8 mouse cellular contexts compared by ENCODE assay signal in the genomic region with DNA sequence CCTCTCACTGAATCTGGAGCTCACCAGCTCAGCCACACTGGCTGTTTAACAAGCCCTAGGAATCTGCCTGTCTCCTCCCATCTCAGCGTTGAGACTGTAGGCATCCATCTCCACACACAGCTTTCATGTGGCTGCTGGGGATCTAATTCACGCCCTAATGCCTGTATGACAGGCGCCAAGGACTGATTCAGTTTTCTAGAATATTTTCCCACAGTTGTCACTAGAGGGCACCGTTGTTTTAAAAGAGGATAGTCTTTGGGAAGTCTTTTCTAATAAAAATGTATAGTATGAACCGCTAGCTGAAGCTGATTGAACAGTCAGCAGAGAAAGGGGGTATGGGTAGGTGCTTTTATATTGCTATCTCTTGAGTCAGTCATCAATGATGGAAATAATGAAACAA. TPM values are rescaled to one million over a fixed set of nuclear protein-coding genes. Genes with fewer than 3 reads are reported as not detected.
DNase-seq lines count a peak whose midpoint lies in the region; ATAC-seq and TF ChIP-seq lines count a peak whose summit lies in the region.

No protein-coding gene starts in this region.

- no peak overlapping the region for H3K27ac ChIP-seq in intestine, embryonic 16.5 days (ENCODE audit: low read length)
- H3K27ac ChIP-seq in intestine, embryonic 15.5 days, result no peak overlapping the region
- no peak overlapping the region for H3K27ac ChIP-seq in lung, embryonic 16.5 days (ENCODE audit: low read length)

- H3K27me3 ChIP-seq in intestine, embryonic 16.5 days (replicated peaks; ENCODE audit: control insufficient read depth, insufficient read depth, low read length), result no peaks in the 10 kb centered on the region
- H3K27me3 ChIP-seq in intestine, embryonic 15.5 days (replicated peaks), result no peaks in the 10 kb centered on the region
- H3K27me3 ChIP-seq in lung, embryonic 16.5 days (ENCODE audit: control insufficient read depth, insufficient read depth, low read depth, low read length), result no peaks in the 10 kb centered on the region
- no peaks in the 10 kb centered on the region for H3K27me3 ChIP-seq in splenic B cell, adult 2 months (ENCODE audit: control insufficient read depth, insufficient read depth, low read length, poor library complexity, severe bottlenecking)

- H3K4me1 ChIP-seq in intestine, embryonic 16.5 days (ENCODE audit: control insufficient read depth, insufficient read depth, low read length), result no peaks in the 10 kb centered on the region; the same call in 1 of the 2 replicates
- H3K4me1 ChIP-seq in intestine, embryonic 15.5 days (replicated peaks), result 0 out of 2 replicates have a peak, but pooled peaks cover 3% of the 10 kb centered on the region
- no peaks in the 10 kb centered on the region; the same call in 1 of the 2 replicates for H3K4me1 ChIP-seq in lung, embryonic 16.5 days (replicated peaks; ENCODE audit: control insufficient read depth, insufficient read depth, low read length)

- peak; percentile 83 for DNase-seq in brain, embryonic 14.5 days (ENCODE audit: low read depth)
- peak; percentile 49 to 62 for DNase-seq in heart, postnatal 10 days
- peak; percentile 64 for DNase-seq in splenic B cell, adult 2 months (ENCODE audit: low read depth, low spot score)
- DNase-seq in gastrocnemius, postnatal 10 days, result no peak

- H3K9me3 ChIP-seq in intestine, embryonic 16.5 days (ENCODE audit: control insufficient read depth, low read length), result no peaks in the 10 kb centered on the region
- H3K9me3 ChIP-seq in intestine, embryonic 15.5 days, result no peaks in the 10 kb centered on the region
- no peaks in the 10 kb centered on the region for H3K9me3 ChIP-seq in lung, embryonic 16.5 days (ENCODE audit: control insufficient read depth, low read length)

- ATAC-seq in intestine, embryonic 16.5 days, result 0 out of 2 replicates have a peak, but pooled peaks have one; percentile 15
- no peak for ATAC-seq in intestine, embryonic 15.5 days
- peak; percentile 39 for ATAC-seq in CD4-positive, CD25-positive, alpha-beta regulatory T cell, adult 4 months
- ATAC-seq in lung, embryonic 16.5 days (ENCODE audit: low read depth), result peak; percentile 34; the same call in 1 of the 2 replicates

- 18% methylated on average over 5 of the region's 5 CpGs for WGBS in intestine, embryonic 16.5 days
- WGBS in intestine, embryonic 15.5 days, result 23% methylated on average over 5 of the region's 5 CpGs
- 18% methylated on average over 5 of the region's 5 CpGs for WGBS in lung, embryonic 16.5 days

- H3K36me3 ChIP-seq in intestine, embryonic 16.5 days (ENCODE audit: control insufficient read depth, insufficient read depth, low read length), result no peaks in the 10 kb centered on the region
- H3K36me3 ChIP-seq in intestine, embryonic 15.5 days, result no peaks in the 10 kb centered on the region
- H3K36me3 ChIP-seq in lung, embryonic 16.5 days (ENCODE audit: control insufficient read depth, insufficient read depth, low read length), result no peaks in the 10 kb centered on the region
- 0 out of 2 replicates have a peak, but pooled peaks cover 1% of the 10 kb centered on the region for H3K36me3 ChIP-seq in splenic B cell, adult 2 months (ENCODE audit: control insufficient read depth, insufficient read depth, low read length, poor library complexity, severe bottlenecking)

- TF ChIP-seq POLR2A in brain, embryonic 14.5 days (IDR thresholded peaks at IDR 0.05; ENCODE audit: borderline replicate concordance, extremely low read depth, insufficient read depth, insufficient read length, poor library complexity, severe bottlenecking), result no peak

- intact Hi-C loops in heart, postnatal 10 days (cut with DNase I), result loop anchor here (10.0 kb wide), 1 partner anchor 668 kb away; no protein-coding TSS in a partner anchor

- no peak overlapping the region for H3K4me2 ChIP-seq in intestine, embryonic 16.5 days (ENCODE audit: low read depth, low read length)
- no peak overlapping the region for H3K4me2 ChIP-seq in intestine, embryonic 15.5 days (replicated peaks)
- H3K4me2 ChIP-seq in lung, embryonic 16.5 days (ENCODE audit: low read depth, low read length), result no peak overlapping the region

- H3K9ac ChIP-seq in intestine, embryonic 16.5 days (ENCODE audit: low read depth, low read length), result no peak overlapping the region
- H3K9ac ChIP-seq in intestine, embryonic 15.5 days, result no peak overlapping the region
- H3K9ac ChIP-seq in lung, embryonic 16.5 days (ENCODE audit: low read length), result no peak overlapping the region

- peak; percentile 37; the same call in 1 of the 2 replicates for TF ChIP-seq CTCF in brain, embryonic 14.5 days (IDR thresholded peaks at IDR 0.05; ENCODE audit: borderline replicate concordance, extremely low read depth, insufficient read depth, insufficient read length)

- H3K4me3 ChIP-seq in intestine, embryonic 16.5 days (ENCODE audit: low read length), result no peak overlapping the region
- H3K4me3 ChIP-seq in intestine, embryonic 15.5 days (replicated peaks), result no peak overlapping the region
- no peak overlapping the region for H3K4me3 ChIP-seq in lung, embryonic 16.5 days (ENCODE audit: low read length)

RNA-seq across cellular contexts. Expression of gene Hacd2, which starts 34.1 kb away (rescaled TPM):
- polyA plus RNA-seq in intestine, embryonic 16.5 days (2015; fragmentation: Nextera tagmentation; extraction: Ambion mirVana), result 103 TPM in 2 replicates
- polyA plus RNA-seq in intestine, embryonic 15.5 days (2015; fragmentation: Nextera tagmentation; extraction: Ambion mirVana), result 92.3 and 112 TPM in 2 replicates
- polyA plus RNA-seq in CD4-positive, CD25-positive, alpha-beta regulatory T cell, adult 4 months (2017; shearing (Covaris generic)), result 10 to 100 TPM; 11.9 to 13.4 TPM
- 18.0 and 18.4 TPM in 2 replicates for polyA plus RNA-seq in brain, embryonic 14.5 days (2012; rRNA removed)
- 10 to 100 TPM; 11.3 to 15.8 TPM for total RNA-seq in heart, postnatal 10 days (2021)
- polyA plus RNA-seq in lung, embryonic 16.5 days (2015; fragmentation: Nextera tagmentation; extraction: Ambion mirVana), result 78.2 and 92.9 TPM in 2 replicates
- total RNA-seq in gastrocnemius, postnatal 10 days (2021), result 1 to 10 TPM; 3.2 to 4.8 TPM
